Mouse (Mus musculus): ENCODE measurements around the gene Rab27a. TPM values are rescaled to one million over a fixed set of nuclear protein-coding genes. Genes with fewer than 3 reads are reported as not detected.

Gene Rab27a
- total and polyA plus RNA-seq, 3 experiments = 8.8 to 11.2 TPM; not detected in 1

- no peaks in the 10 kb centered on the region for H3K27me3 ChIP-seq (ENCODE audit: control insufficient read depth in 1 of 2, insufficient read depth in 2 of 2, low read length in 2 of 2)
- no peak overlapping the region for H3K4me3 ChIP-seq (ENCODE audit: control insufficient read depth in 1 of 2, insufficient read depth in 1 of 2, low read depth in 2 of 2, low read length in 2 of 2)
- H3K9me3 ChIP-seq (replicated peaks; ENCODE audit: insufficient read depth, low read length) = no peaks in the 10 kb centered on the region
- no peak overlapping the region; the same call in 1 of the 2 replicates for H3K27ac ChIP-seq (ENCODE audit: control insufficient read depth, low read depth, low read length)
- no peak for DNase-seq (ENCODE audit: low read depth, low spot score)
- no peak overlapping the region for H3K9ac ChIP-seq (ENCODE audit: control insufficient read depth, low read depth, low read length, poor library complexity, severe bottlenecking)
- no peaks in the 10 kb centered on the region for H3K79me2 ChIP-seq (ENCODE audit: control insufficient read depth, insufficient read depth, low read length, poor library complexity)
- no peak for TF ChIP-seq MAFK (IDR thresholded peaks at IDR 0.05; ENCODE audit: borderline replicate concordance, low read depth, low read length)
- TF ChIP-seq NELFE (IDR thresholded peaks at IDR 0.05; ENCODE audit: low read depth, low read length) = no peak
- no peak for TF ChIP-seq SIN3A (IDR thresholded peaks at IDR 0.05; ENCODE audit: low read length)
- TF ChIP-seq UBTF (IDR thresholded peaks at IDR 0.05; ENCODE audit: borderline replicate concordance, insufficient read depth, low read depth, low read length) = no peak
- TF ChIP-seq USF1 (IDR thresholded peaks at IDR 0.05; ENCODE audit: low read depth, low read length) = no peak
- TF ChIP-seq CTCF (IDR thresholded peaks at IDR 0.05 in 2 of 3, conservative IDR thresholded peaks at IDR 0.05 in 1 of 3; ENCODE audit: control insufficient read depth in 1 of 3, insufficient read depth in 1 of 3, low read depth in 2 of 3, low read length in 3 of 3, poor library complexity in 1 of 3, severe bottlenecking in 1 of 3) = no peak
- TF ChIP-seq EP300 (IDR thresholded peaks at IDR 0.05; ENCODE audit: low read depth in 1 of 2, low read length in 2 of 2) = no peak
- no peak for TF ChIP-seq MEF2A (IDR thresholded peaks at IDR 0.05; ENCODE audit: extremely low read depth, insufficient replicate concordance, low read depth, low read length, poor library complexity, severe bottlenecking)
- no peak for TF ChIP-seq POLR2AphosphoS5 (IDR thresholded peaks at IDR 0.05; ENCODE audit: borderline replicate concordance, low read depth, low read length)
- no peak for TF ChIP-seq GATA1 (IDR thresholded peaks at IDR 0.05; ENCODE audit: low read depth, low read length)
- no peak for TF ChIP-seq NRF1 (IDR thresholded peaks at IDR 0.05; ENCODE audit: insufficient read depth, low read depth, low read length, poor library complexity, severe bottlenecking)
- TF ChIP-seq E2F4 (IDR thresholded peaks at IDR 0.05; ENCODE audit: borderline replicate concordance, low read depth, low read length) = no peak
- peaks cover 0 to 26% of the 10 kb centered on the region in 2 experiments; a peak in 2 of 4 replicates for H3K36me3 ChIP-seq (ENCODE audit: control insufficient read depth in 1 of 2, insufficient read depth in 2 of 2, low read length in 2 of 2)
- peaks cover 15 to 35% of the 10 kb centered on the region in 2 experiments for H3K4me1 ChIP-seq (ENCODE audit: control insufficient read depth in 1 of 2, insufficient read depth in 2 of 2, low read length in 2 of 2)
Measured at GRCm38 (mm10) chr9:73068688-73069087, 24.0 kb downstream of the Rab27a start.

DNA sequence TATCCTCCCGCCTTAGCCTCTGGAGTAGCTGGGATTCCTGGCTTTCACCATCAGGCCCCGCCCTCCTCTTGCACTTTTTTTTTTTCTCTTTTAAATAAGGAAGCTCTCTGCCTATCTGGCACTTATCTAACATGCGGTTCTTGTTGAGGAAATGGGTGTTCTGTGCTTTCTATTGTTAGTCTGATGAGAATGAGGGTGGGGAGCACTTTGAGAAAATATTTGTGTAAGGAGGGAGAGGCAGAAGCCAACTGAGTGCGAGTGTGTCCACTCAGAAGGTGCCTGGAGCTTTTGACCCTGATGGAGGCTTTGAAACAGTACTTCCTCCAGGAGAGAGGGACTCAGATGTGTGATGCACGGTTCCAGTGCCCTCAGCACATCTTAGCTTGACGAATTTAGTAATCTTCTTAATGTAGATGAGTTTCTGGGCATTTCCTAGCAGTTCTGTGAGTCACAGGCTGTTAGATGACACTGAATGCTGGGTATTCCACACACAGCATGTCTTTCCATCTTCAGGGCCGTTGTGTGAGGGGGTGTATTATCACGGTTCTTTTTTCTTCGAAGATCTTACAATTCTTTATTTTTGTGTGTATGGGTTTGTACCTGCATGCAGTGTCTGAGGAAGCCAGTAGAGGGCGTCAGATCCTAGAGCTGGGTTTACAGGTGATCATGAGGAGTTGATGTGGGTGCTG is 26.5 kb downstream of the Rab27a start:
- Histone ChIP-seq H3K9ac (ENCODE audit: control insufficient read depth, low read depth, low read length, poor library complexity, severe bottlenecking) (peak overlapping the region; percentile 35; the same call in 1 of the 2 replicates), H3K4me3 (ENCODE audit: control insufficient read depth in 1 of 2, insufficient read depth in 1 of 2, low read depth in 2 of 2, low read length in 2 of 2) (peak overlapping the region; percentile 32 to 41), H3K9me3 (replicated peaks; ENCODE audit: insufficient read depth, low read length) (no peaks in the 10 kb centered on the region), H3K4me1 (ENCODE audit: control insufficient read depth in 1 of 2, insufficient read depth in 2 of 2, low read length in 2 of 2) (peaks cover 15 to 35% of the 10 kb centered on the region in 2 experiments), H3K27me3 (ENCODE audit: control insufficient read depth in 1 of 2, insufficient read depth in 2 of 2, low read length in 2 of 2) (no peaks in the 10 kb centered on the region), H3K27ac (ENCODE audit: control insufficient read depth, low read depth, low read length) (peak overlapping the region; percentile 85), H3K79me2 (ENCODE audit: control insufficient read depth, insufficient read depth, low read length, poor library complexity) (no peaks in the 10 kb centered on the region), H3K36me3 (ENCODE audit: control insufficient read depth in 1 of 2, insufficient read depth in 2 of 2, low read length in 2 of 2) (peaks cover 0 to 26% of the 10 kb centered on the region in 2 experiments; a peak in 2 of 4 replicates)
- DNase-seq (ENCODE audit: low read depth, low spot score) = peak; percentile 86
- TF ChIP-seq NELFE (IDR thresholded peaks at IDR 0.05; ENCODE audit: low read depth, low read length) (no peak), ETS1 (IDR thresholded peaks at IDR 0.05; ENCODE audit: low read depth, low read length) (peak; percentile 82), RAD21 (IDR thresholded peaks at IDR 0.05; ENCODE audit: low read depth, low read length) (peak; percentile 16), MYB (IDR thresholded peaks at IDR 0.05; ENCODE audit: low read depth, low read length) (no peak), MEF2A (IDR thresholded peaks at IDR 0.05; ENCODE audit: extremely low read depth, insufficient replicate concordance, low read depth, low read length, poor library complexity, severe bottlenecking) (0 out of 2 replicates have a peak, but pooled peaks have one; percentile 67), SIN3A (IDR thresholded peaks at IDR 0.05; ENCODE audit: low read length) (peak; percentile 72), MAX (IDR thresholded peaks at IDR 0.05; ENCODE audit: low read length) (peak; percentile 60), MAFK (IDR thresholded peaks at IDR 0.05; ENCODE audit: borderline replicate concordance, low read depth, low read length) (peak; percentile 61; the same call in 1 of the 2 replicates), GABPA (IDR thresholded peaks at IDR 0.05; ENCODE audit: low read depth, low read length) (no peak), MAZ (IDR thresholded peaks at IDR 0.05; ENCODE audit: low read depth, low read length) (peak; percentile 65), RCOR1 (IDR thresholded peaks at IDR 0.05; ENCODE audit: low read depth, low read length) (peak; percentile 79), MYC (IDR thresholded peaks at IDR 0.05; ENCODE audit: low read depth, low read length) (peak; percentile 52; the same call in 1 of the 2 replicates), CHD2 (IDR thresholded peaks at IDR 0.05; ENCODE audit: low read length) (no peak), ELF1 (IDR thresholded peaks at IDR 0.05; ENCODE audit: low read depth, low read length) (peak; percentile 47; the same call in 1 of the 2 replicates), ZKSCAN1 (IDR thresholded peaks at IDR 0.05; ENCODE audit: low read depth, low read length) (no peak), MXI1 (IDR thresholded peaks at IDR 0.05; ENCODE audit: low read depth, low read length) (0 out of 2 replicates have a peak, but pooled peaks have one; percentile 46), TCF12 (IDR thresholded peaks at IDR 0.05; ENCODE audit: low read depth, low read length) (peak; percentile 53; the same call in 1 of the 2 replicates), GATA1 (IDR thresholded peaks at IDR 0.05; ENCODE audit: low read depth, low read length) (peak; percentile 90), CTCF (IDR thresholded peaks at IDR 0.05 in 2 of 3, conservative IDR thresholded peaks at IDR 0.05 in 1 of 3; ENCODE audit: control insufficient read depth in 1 of 3, insufficient read depth in 1 of 3, low read depth in 2 of 3, low read length in 3 of 3, poor library complexity in 1 of 3, severe bottlenecking in 1 of 3) (peak; percentile 52 to 73 (median 62)), BHLHE40 (IDR thresholded peaks at IDR 0.05; ENCODE audit: borderline replicate concordance, low read depth, low read length) (peak; percentile 37; the same call in 1 of the 2 replicates), TBP (IDR thresholded peaks at IDR 0.05; ENCODE audit: low read depth, low read length) (0 out of 2 replicates have a peak, but pooled peaks have one; percentile 26)
